Mouse (Mus musculus): ENCODE measurements around the gene Ugcg.

The Ugcg gene

GRCm38 (mm10) chr4:59189546-59190237 is 635 bp downstream of the Ugcg start:
- peak; percentile 36 to 43 for DNase-seq (ENCODE audit: low spot score in 2 of 2)

DNA sequence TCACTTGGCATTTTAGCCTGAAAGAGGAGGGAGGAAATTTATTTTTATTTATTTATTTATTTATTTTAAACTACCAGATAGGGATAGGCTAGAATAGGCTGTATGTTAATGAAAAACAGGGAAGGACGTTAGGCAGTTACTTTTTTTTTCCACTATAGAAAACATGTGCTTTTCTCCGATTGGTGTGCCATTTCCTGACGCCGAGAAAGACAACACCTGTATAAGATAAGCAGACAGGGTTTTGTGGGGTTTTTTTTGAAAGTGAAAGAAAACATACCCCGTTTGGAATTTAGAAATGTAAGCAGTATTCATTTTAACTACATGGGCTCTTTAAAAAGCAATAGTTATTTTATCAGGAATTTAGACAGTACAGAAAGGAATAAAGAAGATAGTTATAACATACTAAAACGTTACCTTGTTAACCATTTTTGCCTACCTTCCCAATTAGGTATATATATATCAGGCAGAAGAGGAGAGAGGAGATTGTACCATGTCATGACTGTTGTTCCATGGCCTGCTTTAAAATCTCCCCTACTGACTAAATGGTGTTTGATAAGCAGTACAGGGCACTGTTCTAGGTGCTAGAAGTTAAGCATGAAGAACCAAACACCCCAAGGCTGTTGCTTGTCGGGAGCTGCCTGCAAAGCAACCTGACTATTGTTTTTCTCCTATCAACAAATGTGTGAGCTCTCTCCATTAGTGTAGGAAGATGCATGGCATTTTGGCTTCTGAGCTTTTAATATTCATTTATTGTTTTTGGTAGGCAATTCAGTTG is 1.8 kb downstream of the Ugcg start:
- peak in 1 of 2 experiments; percentile 26 for DNase-seq (ENCODE audit: low spot score in 2 of 2)

DNA sequence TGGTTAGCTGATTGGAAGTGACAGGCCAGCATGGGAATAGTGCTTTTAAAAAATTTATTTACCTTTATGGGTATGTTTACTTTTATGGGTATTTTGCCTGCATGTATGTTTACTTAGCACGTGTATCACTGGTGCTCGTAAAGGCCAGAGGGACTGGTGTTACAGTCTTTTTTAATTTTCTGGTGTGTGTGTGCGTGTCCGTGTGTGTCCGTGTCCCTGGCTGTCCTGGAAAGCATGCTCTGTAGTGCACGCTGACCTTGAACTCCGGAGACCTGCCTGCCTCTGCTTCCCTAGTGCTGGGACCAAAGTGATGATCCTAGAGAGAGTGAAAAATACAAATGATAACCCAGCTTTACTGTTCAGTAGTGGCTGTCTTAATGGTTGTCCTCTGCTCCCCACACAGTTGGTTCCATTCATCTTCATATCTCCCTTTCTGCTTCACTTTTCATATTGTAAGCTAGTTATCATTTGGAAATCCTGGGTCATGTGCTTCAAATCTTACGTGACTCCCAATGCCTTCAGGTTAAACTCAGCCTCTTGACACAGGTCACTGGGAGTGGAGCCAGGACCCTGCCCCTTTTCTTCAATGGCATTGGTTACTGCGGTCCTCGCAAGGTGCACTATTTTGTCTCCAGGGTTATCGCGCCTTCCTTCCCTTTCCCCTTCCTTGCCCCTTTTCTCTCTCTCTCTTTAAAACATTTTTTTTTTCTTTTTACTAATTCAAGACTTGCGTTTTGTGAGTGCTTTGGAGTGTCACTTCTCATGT is 5.9 kb downstream of the Ugcg start:
- DNase-seq (ENCODE audit: low spot score in 2 of 2), result no peak

DNA sequence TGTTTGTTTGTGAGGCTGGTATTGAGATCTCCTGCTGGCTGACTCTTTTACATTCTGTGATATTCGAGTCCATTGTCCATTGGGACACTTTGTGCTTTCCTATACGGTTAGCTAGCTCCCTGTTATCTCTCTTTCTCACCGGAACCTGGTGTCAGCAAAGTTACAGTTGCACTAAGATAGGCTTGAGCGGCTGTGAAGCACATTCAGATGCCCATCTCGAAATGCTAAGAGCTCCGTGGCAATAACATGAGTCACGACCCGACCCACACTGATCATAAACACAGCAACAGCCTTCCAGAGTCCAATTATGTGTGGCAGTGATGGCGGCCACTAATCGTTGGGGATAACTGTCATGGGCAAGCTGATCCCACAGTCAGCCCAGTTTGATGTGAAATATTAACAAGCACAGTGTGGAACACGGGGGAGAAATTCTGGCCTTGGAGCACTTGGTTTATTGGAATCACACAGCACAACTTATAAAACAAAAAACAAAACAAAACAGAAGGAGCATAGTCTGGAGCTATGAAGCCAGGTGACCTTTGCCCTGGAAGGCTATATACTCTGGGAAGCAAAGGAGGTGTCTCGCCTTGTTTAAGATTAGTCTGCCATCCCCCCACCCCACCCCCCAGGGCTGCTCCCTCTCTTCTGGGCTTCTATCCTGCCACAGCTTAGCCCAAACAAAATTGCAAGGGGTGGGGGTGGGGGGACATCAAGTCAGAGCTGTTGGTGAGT is 7.5 kb downstream of the Ugcg start:
- no peak for DNase-seq (ENCODE audit: low spot score in 2 of 2)

DNA sequence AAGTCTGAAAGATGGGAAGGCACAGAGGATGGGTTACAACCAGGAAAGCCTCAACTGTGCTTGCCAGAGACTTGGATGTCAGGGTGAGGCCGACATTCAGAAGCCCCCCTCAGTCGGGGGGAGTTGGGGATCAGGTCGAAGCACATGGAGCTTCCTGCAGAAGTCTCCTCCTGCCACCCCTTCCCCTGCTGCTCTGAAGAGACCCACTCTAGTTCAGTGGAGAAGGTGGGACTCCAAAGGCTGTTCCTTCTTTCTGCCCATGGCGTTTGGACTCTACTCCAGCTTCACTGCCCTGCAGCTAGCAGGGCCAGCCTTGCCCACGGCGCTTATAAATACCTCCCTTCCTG is 8.0 kb downstream of the Ugcg start:
- DNase-seq (ENCODE audit: low spot score in 2 of 2), result no peak

- no peak for DNase-seq (ENCODE audit: low spot score in 2 of 2)
Measured at GRCm38 (mm10) chr4:59197462-59197861, 8.4 kb downstream of the Ugcg start.

- DNase-seq (ENCODE audit: low spot score in 2 of 2), result peak; percentile 74 to 75
Measured at GRCm38 (mm10) chr4:59199341-59199740, 10.3 kb downstream of the Ugcg start.

GRCm38 (mm10) chr4:59199805-59200204 is 10.7 kb downstream of the Ugcg start:
- peak in 1 of 2 experiments; percentile 18 for DNase-seq (ENCODE audit: low spot score in 2 of 2)

- DNase-seq (ENCODE audit: low spot score in 2 of 2), result no peak
Measured at GRCm38 (mm10) chr4:59200636-59201035, 11.6 kb downstream of the Ugcg start.

- no peak for DNase-seq (ENCODE audit: low spot score in 2 of 2)
Measured at GRCm38 (mm10) chr4:59204616-59205015, 15.6 kb downstream of the Ugcg start.

DNA sequence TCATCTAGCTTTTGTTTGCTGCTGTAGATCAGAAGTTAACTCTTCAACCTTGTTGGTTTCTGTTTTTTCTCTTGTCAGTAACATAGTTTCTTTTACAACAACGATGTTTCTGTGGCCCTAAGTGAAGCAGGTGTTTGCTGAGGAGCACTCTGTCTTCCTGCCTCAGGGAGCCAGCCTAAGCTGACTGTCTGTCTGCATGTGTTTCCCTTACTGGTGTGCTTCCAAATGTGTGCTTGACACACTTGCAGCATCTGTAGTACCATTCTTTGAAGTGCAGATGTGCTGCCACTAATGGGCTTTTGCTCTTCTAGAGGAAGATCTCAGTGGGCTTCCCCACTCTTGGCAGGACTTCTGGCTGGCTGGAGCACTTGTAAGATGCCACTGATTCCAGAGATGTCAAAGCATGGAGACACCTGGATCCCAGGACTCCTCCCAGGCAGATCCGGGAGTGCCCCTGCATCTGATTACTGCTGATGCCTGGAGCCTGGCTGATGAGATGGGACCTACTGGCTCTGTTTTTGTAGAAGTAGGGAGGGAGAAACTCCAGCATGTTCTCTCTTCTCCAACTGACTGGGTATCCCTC is 16.8 kb downstream of the Ugcg start:
- peak; percentile 67 to 74 for DNase-seq (ENCODE audit: low spot score in 2 of 2)

GRCm38 (mm10) chr4:59206600-59206999 is 17.5 kb downstream of the Ugcg start:
- DNase-seq (ENCODE audit: low spot score in 2 of 2), result no peak

DNA sequence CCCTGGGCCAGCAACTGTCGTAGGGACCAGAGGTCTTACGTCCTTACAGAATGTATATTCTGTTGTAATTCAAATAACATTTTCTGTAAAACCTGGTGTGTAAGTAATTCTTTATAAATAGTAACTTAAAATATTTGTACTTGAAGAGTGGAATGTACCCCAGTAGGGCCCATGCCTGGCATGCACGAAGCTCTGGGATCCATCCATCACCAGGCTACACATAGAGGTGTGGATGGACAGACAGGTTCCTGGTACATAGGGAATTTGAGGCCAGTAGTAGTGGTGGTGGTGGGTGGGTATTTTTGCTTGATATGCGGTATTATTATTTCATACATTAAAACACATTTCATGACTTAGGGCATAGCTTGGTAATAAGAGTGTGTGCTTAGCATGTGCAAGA is 19.6 kb downstream of the Ugcg start:
- DNase-seq (ENCODE audit: low spot score in 2 of 2), result no peak

- DNase-seq (ENCODE audit: low spot score in 2 of 2), result no peak
Measured at GRCm38 (mm10) chr4:59211181-59211580, 22.1 kb downstream of the Ugcg start.

DNA sequence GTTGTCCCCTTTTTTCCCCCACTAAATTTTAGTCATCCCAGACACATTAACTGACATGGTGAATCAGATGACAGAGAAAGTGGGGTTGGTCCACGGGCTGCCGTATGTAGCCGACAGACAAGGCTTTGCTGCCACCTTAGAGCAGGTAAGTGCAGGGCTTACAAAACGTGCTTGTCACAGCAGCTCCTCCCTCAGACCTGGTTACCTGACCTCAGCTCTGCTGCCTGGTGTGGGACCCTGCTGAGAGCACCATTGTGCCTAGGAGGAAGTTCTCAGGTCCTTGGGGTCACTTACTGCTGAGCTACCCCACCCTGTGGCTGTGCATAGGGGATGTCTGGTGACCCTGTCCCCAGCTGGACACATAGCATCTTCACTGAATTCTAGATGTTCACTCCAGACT is 24.8 kb downstream of the Ugcg start:
- no peak for DNase-seq (ENCODE audit: low spot score in 2 of 2)

DNA sequence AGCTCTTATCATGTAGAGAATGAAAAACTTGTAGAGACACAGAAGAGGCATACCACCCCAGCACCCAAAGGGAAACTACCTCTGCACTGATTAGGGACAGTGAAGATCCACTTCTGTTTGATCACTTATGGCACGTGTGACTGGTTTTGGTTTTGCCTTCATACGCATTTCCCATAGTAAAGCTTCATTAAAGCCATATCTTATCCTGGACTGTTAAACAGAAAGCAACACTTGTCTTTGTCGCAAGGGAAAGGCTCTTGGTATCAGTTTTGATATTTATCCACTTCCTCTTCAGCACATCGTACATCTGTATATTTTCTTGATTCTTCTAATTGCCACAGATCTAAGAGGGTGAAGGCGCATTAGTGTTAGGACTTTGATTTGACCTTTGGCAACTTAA is 25.6 kb downstream of the Ugcg start:
- DNase-seq (ENCODE audit: low spot score in 2 of 2), result no peak

DNA sequence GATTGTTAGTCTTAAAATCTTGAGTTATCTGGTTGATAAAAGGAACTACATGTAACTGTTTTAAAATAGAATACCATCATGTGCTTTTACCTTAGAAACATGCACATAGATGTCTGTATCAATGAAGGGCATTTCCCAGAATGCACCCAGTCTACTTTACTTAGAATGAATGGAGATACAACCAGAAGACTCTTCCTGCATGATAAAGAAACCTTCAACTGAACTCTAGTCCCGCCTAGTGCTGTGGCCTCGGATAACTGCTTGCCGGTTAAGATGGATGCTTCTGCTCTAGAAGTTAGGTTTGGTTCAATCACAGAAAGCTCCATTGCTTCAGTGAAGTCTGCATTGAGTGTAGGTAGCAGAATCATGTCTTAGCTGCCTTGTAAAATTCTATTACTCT is 26.5 kb downstream of the Ugcg start:
- DNase-seq (ENCODE audit: low spot score in 2 of 2), result no peak

DNA sequence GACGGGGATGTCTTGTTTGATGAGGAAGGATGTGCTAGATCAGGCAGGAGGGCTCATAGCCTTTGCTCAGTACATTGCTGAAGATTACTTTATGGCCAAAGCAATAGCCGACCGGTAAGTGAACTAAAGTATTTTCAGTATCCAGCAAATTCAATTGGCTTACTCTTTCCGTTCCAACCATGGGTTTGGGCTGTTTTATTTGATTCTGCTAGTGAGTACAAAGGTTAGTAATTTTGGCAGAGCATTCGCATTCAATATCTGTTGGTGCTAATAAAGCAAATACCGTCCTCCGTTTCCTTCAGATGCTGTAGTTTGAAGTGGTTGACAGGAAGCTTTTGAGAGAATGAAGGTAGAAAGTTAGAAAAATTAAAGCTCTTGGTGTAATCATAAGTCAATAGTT is 28.0 kb downstream of the Ugcg start:
- DNase-seq (ENCODE audit: low spot score in 2 of 2), result no peak

- DNase-seq (ENCODE audit: low spot score in 2 of 2), result no peak
Measured at GRCm38 (mm10) chr4:59218154-59218553, 29.1 kb downstream of the Ugcg start.

GRCm38 (mm10) chr4:59222226-59222625 is 33.2 kb downstream of the Ugcg start:
- DNase-seq (ENCODE audit: low spot score in 2 of 2), result no peak

- DNase-seq (ENCODE audit: low spot score in 2 of 2), result no peak
Measured at GRCm38 (mm10) chr4:59223055-59223615, 34.1 kb downstream of the Ugcg start.
